Mouse (Mus musculus) neural tube, embryonic 10.5 days (tissue): Measurements from ENCODE around the gene Gm3259.
"Not testable (repeated sequence)": the region's sequence is repeated elsewhere in the genome, so short reads cannot be mapped to it uniquely, and the experiment has no call there.

ENCODE experiments used
- DNase-seq: peaks from one replicate; pipeline ENCODE4 v3.0.0-alpha.2; 2017; ENCODE audit warnings: low spot score; ENCODE audit errors: extremely low spot score

The Gm3259 gene

DNA sequence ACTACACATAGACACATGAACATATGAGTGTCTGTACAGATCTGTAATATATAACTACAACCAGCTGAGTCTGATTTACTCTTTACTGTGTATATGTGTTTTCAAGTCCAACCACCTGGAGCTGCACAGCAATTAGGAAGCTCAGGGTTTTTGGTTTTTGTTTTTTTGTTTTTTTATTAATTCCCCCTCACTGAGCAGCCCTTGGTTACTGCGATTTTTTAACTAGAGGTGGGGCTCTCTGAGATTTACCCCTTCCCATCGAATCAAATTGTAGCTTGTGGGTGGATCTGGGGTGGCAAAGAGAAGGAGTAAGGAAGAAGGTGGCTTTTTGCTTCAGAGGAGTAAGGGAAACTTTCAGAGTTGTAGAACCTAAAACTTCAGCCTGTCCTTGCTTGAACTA, at the start of gene Gm3259:
Gene Gm3259, plus strand, starts transcription at position 301 of the 400 bp plus-strand sequence.
- DNase-seq = not testable (repeated sequence)

DNA sequence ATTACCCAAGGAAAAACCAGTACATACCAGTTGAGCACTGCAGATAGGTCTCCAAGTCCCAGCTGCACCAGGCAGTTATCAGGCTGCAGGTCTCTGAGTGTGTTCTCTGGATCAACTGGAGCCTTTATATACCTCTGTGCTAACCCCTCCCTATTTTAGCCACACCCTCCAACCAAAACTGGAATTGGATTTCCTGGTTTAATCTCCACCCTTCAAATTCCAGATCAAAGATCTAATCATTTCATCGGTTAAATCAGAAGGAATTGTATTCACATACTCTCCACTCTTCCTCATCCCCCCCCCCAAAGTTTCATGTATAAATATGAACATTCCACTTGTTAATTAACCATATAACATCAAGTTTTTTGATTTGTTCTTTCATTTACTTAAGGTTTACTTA, 33.0 kb upstream of the Gm3259 start, which contains the start of gene Gm10424:
Gene Gm10424, minus strand, starts transcription at position 101 of the 400 bp plus-strand sequence.
- DNase-seq = not testable (repeated sequence)
